Comparison of ENCODE assay signal across 32 mouse cellular contexts in genomic region chr9:21210821-21211220, GRCm38 (mm10). TPM values are rescaled to one million over a fixed set of nuclear protein-coding genes. Genes with fewer than 3 reads are reported as not detected.
A peak's percentile ranks its signal among the peaks of the same experiment; 100 is the strongest.
DNase-seq lines count a peak whose midpoint lies in the region; ATAC-seq and TF ChIP-seq lines count a peak whose summit lies in the region.
"Had no signal": no experiment of that assay in that cellular context is flagged by ENCODE, and none has a peak within 500 bp of the region (broad histone marks: within the 10 kb centered on the region; RNA-seq: fewer than 3 reads in every experiment).

No protein-coding gene starts in this region.

- ATAC-seq in kidney, embryonic 16.5 days (ENCODE audit: low FRiP score, low TSS enrichment): no peak
- peak; percentile 41; the same call in 1 of the 2 replicates for ATAC-seq in liver, postnatal 0 days
- no peak for ATAC-seq in midbrain, embryonic 15.5 days (replicated peaks)
- ATAC-seq: forebrain, embryonic 14.5 days; hindbrain, postnatal 0 days; lung, postnatal 0 days; Patski had no signal

- H3K9me3 ChIP-seq in kidney, embryonic 16.5 days (ENCODE audit: low read length): no peaks in the 10 kb centered on the region
- no peaks in the 10 kb centered on the region for H3K9me3 ChIP-seq in ES-E14 (ENCODE audit: control insufficient read depth, insufficient read depth, low read depth, low read length)
- H3K9me3 ChIP-seq in liver, postnatal 0 days (ENCODE audit: low read length): no peaks in the 10 kb centered on the region
- no peaks in the 10 kb centered on the region for H3K9me3 ChIP-seq in midbrain, embryonic 15.5 days
- H3K9me3 ChIP-seq: heart, embryonic 10.5 days; heart, embryonic 15.5 days; hindbrain, embryonic 12.5 days; limb, embryonic 13.5 days; megakaryocyte, embryonic 14.5 days; midbrain, embryonic 12.5 days; neural tube, embryonic 13.5 days had no signal

- whole genome bisulfite sequencing in kidney, embryonic 16.5 days: 74% methylated on average over 6 of the region's 6 CpGs
- WGBS in liver, postnatal 0 days (ENCODE audit: insufficient replicate concordance): 78% methylated on average over 6 of the region's 6 CpGs
- 71% methylated on average over 6 of the region's 6 CpGs for WGBS in midbrain, embryonic 15.5 days

- 0 out of 2 replicates have a peak, but pooled peaks cover 6% of the 10 kb centered on the region for H3K36me3 ChIP-seq in kidney, embryonic 16.5 days (ENCODE audit: insufficient read depth, low read length)
- H3K36me3 ChIP-seq in ES-E14 (ENCODE audit: control insufficient read depth, insufficient read depth, low read length, poor library complexity, severe bottlenecking): peaks cover 3% of the 10 kb centered on the region; the same call in 1 of the 2 replicates
- peaks cover 2% of the 10 kb centered on the region; the same call in 1 of the 2 replicates for H3K36me3 ChIP-seq in liver, postnatal 0 days (replicated peaks; ENCODE audit: insufficient read depth, low read length)
- 0 out of 2 replicates have a peak, but pooled peaks cover 6% of the 10 kb centered on the region for H3K36me3 ChIP-seq in midbrain, embryonic 15.5 days (replicated peaks)
- H3K36me3 ChIP-seq: limb, embryonic 13.5 days; midbrain, embryonic 12.5 days had no signal

- H3K9ac ChIP-seq in kidney, embryonic 16.5 days (replicated peaks; ENCODE audit: low read length): no peak overlapping the region
- peak overlapping the region; percentile 68 for H3K9ac ChIP-seq in ES-E14 (ENCODE audit: insufficient read depth, low read depth, low read length, poor library complexity, severe bottlenecking)
- peak overlapping the region; percentile 26; the same call in 1 of the 2 replicates for H3K9ac ChIP-seq in liver, postnatal 0 days (replicated peaks)
- no peak overlapping the region for H3K9ac ChIP-seq in midbrain, embryonic 15.5 days
- H3K9ac ChIP-seq: heart, embryonic 15.5 days; hindbrain, embryonic 12.5 days; limb, embryonic 13.5 days; midbrain, embryonic 12.5 days; neural tube, embryonic 13.5 days had no signal

- H3K4me2 ChIP-seq in kidney, embryonic 16.5 days (replicated peaks; ENCODE audit: low read depth, low read length): no peak overlapping the region
- no peak overlapping the region for H3K4me2 ChIP-seq in liver, postnatal 0 days (ENCODE audit: low read depth, low read length)
- no peak overlapping the region for H3K4me2 ChIP-seq in midbrain, embryonic 15.5 days
- H3K4me2 ChIP-seq: heart, embryonic 15.5 days; hindbrain, embryonic 12.5 days; limb, embryonic 13.5 days; midbrain, embryonic 12.5 days; neural tube, embryonic 13.5 days had no signal

- TF ChIP-seq EP300 in liver, postnatal 0 days (IDR thresholded peaks at IDR 0.05; ENCODE audit: low read depth): no peak

- peak; percentile 29 for DNase-seq in kidney, adult 9 months
- DNase-seq in ES-E14 (ENCODE audit: low read depth, low spot score): no peak
- peak; percentile 30 for DNase-seq in embryo, embryonic 11 days
- DNase-seq in liver, postnatal 0 days: no peak
- DNase-seq in right cerebral cortex, adult 2 months (ENCODE audit: low spot score in 2 of 2): no peak
- DNase-seq: adrenal gland, postnatal 10 days; B cell, adult 2 months; cerebellum, adult 8-10 months; cerebellum, postnatal 25 days; gastrocnemius, postnatal 25 days; heart, adult 11 months; kidney, adult 11 months; lung, adult 18-20 months; lung, postnatal 4 days; right cerebral cortex, postnatal 14 days had no signal

- H3K4me3 ChIP-seq in kidney, embryonic 16.5 days (ENCODE audit: low read length): no peak overlapping the region
- H3K4me3 ChIP-seq in ES-E14 (ENCODE audit: insufficient read depth in 1 of 2, low read depth in 1 of 2, low read length in 2 of 2, poor library complexity in 1 of 2, severe bottlenecking in 1 of 2): peak overlapping the region in 1 of 2 experiments; percentile 44; a peak in 1 of 4 replicates
- H3K4me3 ChIP-seq in liver, postnatal 0 days (ENCODE audit: low read depth, low read length): no peak overlapping the region
- H3K4me3 ChIP-seq in midbrain, embryonic 15.5 days: no peak overlapping the region
- H3K4me3 ChIP-seq: heart, embryonic 10.5 days; heart, embryonic 15.5 days; hindbrain, embryonic 12.5 days; left cerebral cortex, adult 2 months; limb, embryonic 13.5 days; megakaryocyte, embryonic 14.5 days; midbrain, embryonic 12.5 days; neural tube, embryonic 13.5 days had no signal

- H3K27ac ChIP-seq in kidney, embryonic 16.5 days (ENCODE audit: low read length): no peak overlapping the region
- no peak overlapping the region for H3K27ac ChIP-seq in ES-E14 (ENCODE audit: insufficient read depth, low read depth, low read length, poor library complexity, severe bottlenecking)
- H3K27ac ChIP-seq in liver, postnatal 0 days (ENCODE audit: low read depth): no peak overlapping the region
- H3K27ac ChIP-seq in midbrain, embryonic 15.5 days: no peak overlapping the region
- H3K27ac ChIP-seq: heart, embryonic 10.5 days; heart, embryonic 15.5 days; hindbrain, embryonic 12.5 days; hindbrain, postnatal 0 days; kidney, postnatal 0 days; left cerebral cortex, adult 2 months; limb, embryonic 13.5 days; midbrain, embryonic 12.5 days; neural tube, embryonic 13.5 days had no signal

- TF ChIP-seq CTCF in liver, postnatal 0 days (IDR thresholded peaks at IDR 0.05; ENCODE audit: low read depth): no peak

- in situ Hi-C loops in ES-E14 (cut with MboI; ENCODE audit: low sequenced_read_pairs in 2 of 2, unreplicated experiment in 2 of 2): no loop called here

- no peaks in the 10 kb centered on the region for H3K27me3 ChIP-seq in kidney, embryonic 16.5 days (ENCODE audit: insufficient read depth, low read length)
- no peaks in the 10 kb centered on the region for H3K27me3 ChIP-seq in liver, postnatal 0 days (ENCODE audit: insufficient read depth, low read length)
- no peaks in the 10 kb centered on the region for H3K27me3 ChIP-seq in midbrain, embryonic 15.5 days (replicated peaks)
- H3K27me3 ChIP-seq: CH12.LX; heart, embryonic 15.5 days; hindbrain, embryonic 12.5 days; limb, embryonic 13.5 days; midbrain, embryonic 12.5 days; neural tube, embryonic 13.5 days; Patski had no signal

- H3K4me1 ChIP-seq in kidney, embryonic 16.5 days (ENCODE audit: insufficient read depth, low read length): no peaks in the 10 kb centered on the region
- H3K4me1 ChIP-seq in ES-E14 (ENCODE audit: control insufficient read depth in 2 of 2, insufficient read depth in 2 of 2, low read length in 2 of 2, poor library complexity in 1 of 2): peaks cover 0 to 8% of the 10 kb centered on the region in 2 experiments; a peak in 1 of 4 replicates
- peaks cover 7% of the 10 kb centered on the region; the same call in 1 of the 2 replicates for H3K4me1 ChIP-seq in liver, postnatal 0 days (ENCODE audit: insufficient read depth)
- no peaks in the 10 kb centered on the region for H3K4me1 ChIP-seq in midbrain, embryonic 15.5 days
- H3K4me1 ChIP-seq: heart, embryonic 10.5 days; heart, embryonic 15.5 days; hindbrain, embryonic 12.5 days; limb, embryonic 13.5 days; midbrain, embryonic 12.5 days; neural tube, embryonic 13.5 days had no signal

TF ChIP-seq in ES-E14, 5 proteins besides CTCF, POLR2A, EP300 and RAD21:
- TF ChIP-seq HCFC1 (IDR thresholded peaks at IDR 0.05; ENCODE audit: borderline replicate concordance, insufficient read depth, low read length) (no peak), ZNF384 (IDR thresholded peaks at IDR 0.05; ENCODE audit: low read depth, low read length) (no peak), MAFK (IDR thresholded peaks at IDR 0.05; ENCODE audit: insufficient read depth, low read depth, low read length) (no peak), ZC3H11A (IDR thresholded peaks at IDR 0.05; ENCODE audit: borderline replicate concordance, low read depth, low read length) (no peak)
TF ChIP-seq in ES-E14: peak in this region for 0.

RNA-seq across cellular contexts. Expression of gene Keap1, which starts 28.3 kb away (rescaled TPM):
- polyA plus RNA-seq in kidney, embryonic 16.5 days (2015; fragmentation: Nextera tagmentation; extraction: Ambion mirVana): 67.4 and 68.1 TPM in 2 replicates
- total RNA-seq in ES-E14 (2012; rRNA removed): 23.3 and 27.4 TPM in 2 replicates
- polyA plus RNA-seq in liver, postnatal 0 days (2015; fragmentation: Nextera tagmentation; extraction: Ambion mirVana): 22.9 and 26.5 TPM in 2 replicates
- polyA plus RNA-seq in midbrain, embryonic 15.5 days (2015; fragmentation: Nextera tagmentation; extraction: Ambion mirVana): 75.4 and 78.7 TPM in 2 replicates

RNA-seq across cellular contexts. Expression of gene S1pr5, which starts 37.4 kb away (rescaled TPM):
- polyA plus RNA-seq in kidney, embryonic 16.5 days (2015; fragmentation: Nextera tagmentation; extraction: Ambion mirVana): 0.13 and 0.14 TPM in 2 replicates
- total RNA-seq in ES-E14 (2012; rRNA removed): 0.27 and 0.53 TPM in 2 replicates
- polyA plus RNA-seq in liver, postnatal 0 days (2015; fragmentation: Nextera tagmentation; extraction: Ambion mirVana): 0.08 and 0.17 TPM in 2 replicates
- 2.8 and 4.2 TPM in 2 replicates for polyA plus RNA-seq in midbrain, embryonic 15.5 days (2015; fragmentation: Nextera tagmentation; extraction: Ambion mirVana)
- total RNA-seq: CH12.LX had no signal
- polyA plus RNA-seq: kidney, postnatal 0 days; large intestine, adult 2 months; Patski had no signal

RNA-seq across cellular contexts. Expression of gene Pde4a, which starts 45.3 kb away (rescaled TPM):
- 14.3 and 15.3 TPM in 2 replicates for polyA plus RNA-seq in kidney, embryonic 16.5 days (2015; fragmentation: Nextera tagmentation; extraction: Ambion mirVana)
- total RNA-seq in ES-E14 (2012; rRNA removed): 3.2 and 4.9 TPM in 2 replicates
- 1.4 and 1.5 TPM in 2 replicates for polyA plus RNA-seq in liver, postnatal 0 days (2015; fragmentation: Nextera tagmentation; extraction: Ambion mirVana)
- 42.7 and 44.5 TPM in 2 replicates for polyA plus RNA-seq in midbrain, embryonic 15.5 days (2015; fragmentation: Nextera tagmentation; extraction: Ambion mirVana)

RNA-seq across cellular contexts. Expression of gene Atg4d, which starts 54.3 kb away (rescaled TPM):
- 58.7 and 64.1 TPM in 2 replicates for polyA plus RNA-seq in kidney, embryonic 16.5 days (2015; fragmentation: Nextera tagmentation; extraction: Ambion mirVana)
- 23.8 and 32.7 TPM in 2 replicates for total RNA-seq in ES-E14 (2012; rRNA removed)
- polyA plus RNA-seq in liver, postnatal 0 days (2015; fragmentation: Nextera tagmentation; extraction: Ambion mirVana): 49.3 and 51.2 TPM in 2 replicates
- polyA plus RNA-seq in midbrain, embryonic 15.5 days (2015; fragmentation: Nextera tagmentation; extraction: Ambion mirVana): 54.7 and 55.7 TPM in 2 replicates

Comparison
In these comparisons a context has a peak if more than half of its experiments do, and no peak if none do; other contexts are left out.
1. DNase-seq: peak in kidney, adult 9 months (single experiment) and embryo, embryonic 11 days (single experiment); none in ES-E14 (single experiment), liver, postnatal 0 days (single experiment) and right cerebral cortex, adult 2 months (0 of 2).
2. H3K9ac ChIP-seq: peak in ES-E14 (single experiment) and liver, postnatal 0 days (single experiment); none in kidney, embryonic 16.5 days (single experiment) and midbrain, embryonic 15.5 days (single experiment).